Mouse (Mus musculus) spleen, adult 18-20 months (tissue): ENCODE results near the gene Hs3st3a1.
A peak's percentile ranks its signal among the peaks of the same experiment; 100 is the strongest.

Experiments used
- DNase-seq, 2 experiments: peaks; one replicate each; pipeline ENCODE4 v3.0.0; 2022; ENCODE audit warnings: mixed read lengths in 2 of 2

The Hs3st3a1 gene

GRCm38 (mm10) chr11:64434611-64435545, at the start of gene Hs3st3a1:
TSS of gene Hs3st3a1 (plus strand) at chr11:64435332.
- peak; percentile 11 to 25 for DNase-seq

DNA sequence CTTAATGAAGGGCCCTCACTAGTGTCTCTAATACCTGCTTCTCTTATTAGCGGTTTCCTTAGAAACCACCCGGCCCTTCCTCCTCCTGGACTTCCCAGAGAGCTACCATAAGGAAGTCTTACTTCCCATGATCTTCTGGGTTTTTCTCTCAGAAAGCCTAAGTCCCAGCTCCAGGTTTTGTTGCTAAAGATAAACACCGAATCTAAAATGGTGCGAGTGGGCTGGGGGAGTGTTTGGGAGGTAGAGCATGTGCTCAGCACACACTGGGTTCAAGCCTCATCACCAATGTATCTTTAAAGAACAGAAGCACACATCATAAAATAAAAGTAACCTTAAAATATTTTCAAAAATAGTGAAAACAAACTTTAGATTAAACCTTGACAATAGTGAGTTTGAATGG, 48.8 kb upstream of the Hs3st3a1 start:
- DNase-seq, result no peak

GRCm38 (mm10) chr11:64396331-64396881, 38.7 kb upstream of the Hs3st3a1 start:
- DNase-seq, result no peak

DNA sequence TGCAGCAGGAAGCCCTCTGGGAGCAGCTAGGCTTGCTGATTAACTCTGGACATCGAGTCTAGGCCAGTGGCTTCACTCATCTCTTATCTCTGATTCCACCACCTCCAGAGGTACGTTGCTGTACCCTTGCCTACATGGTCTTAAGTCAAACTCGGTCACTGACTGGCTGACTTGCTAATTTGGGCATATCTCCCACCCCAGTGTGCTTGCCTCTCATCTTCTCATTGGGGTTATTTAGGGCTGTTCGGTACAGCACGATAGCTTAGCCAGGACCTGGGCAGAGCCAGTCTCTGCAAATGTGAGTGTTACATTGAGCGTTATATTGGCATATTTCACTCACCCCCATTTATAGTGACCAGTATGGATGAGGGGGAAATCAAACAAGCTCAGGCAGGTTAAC, 38.2 kb upstream of the Hs3st3a1 start:
- no peak for DNase-seq

DNA sequence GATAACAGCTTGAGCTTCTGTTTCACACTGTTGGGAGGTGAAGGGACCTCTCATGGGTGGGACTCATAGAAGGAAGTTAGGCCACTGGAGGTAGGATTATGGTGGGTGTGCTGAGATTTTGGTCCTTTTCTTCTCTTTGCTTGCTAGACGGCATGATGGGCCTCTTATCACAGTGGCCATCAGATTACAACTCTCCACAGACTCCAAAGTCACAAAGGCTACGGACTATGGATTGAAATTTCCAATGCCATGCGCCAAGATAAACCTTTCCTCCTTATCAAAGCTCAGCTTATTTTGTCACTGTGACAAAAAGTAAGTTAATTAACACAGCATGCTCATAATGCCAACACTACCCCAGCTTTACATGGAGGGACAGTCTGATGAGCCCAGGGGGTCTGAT, 37.5 kb upstream of the Hs3st3a1 start:
- no peak for DNase-seq

DNA sequence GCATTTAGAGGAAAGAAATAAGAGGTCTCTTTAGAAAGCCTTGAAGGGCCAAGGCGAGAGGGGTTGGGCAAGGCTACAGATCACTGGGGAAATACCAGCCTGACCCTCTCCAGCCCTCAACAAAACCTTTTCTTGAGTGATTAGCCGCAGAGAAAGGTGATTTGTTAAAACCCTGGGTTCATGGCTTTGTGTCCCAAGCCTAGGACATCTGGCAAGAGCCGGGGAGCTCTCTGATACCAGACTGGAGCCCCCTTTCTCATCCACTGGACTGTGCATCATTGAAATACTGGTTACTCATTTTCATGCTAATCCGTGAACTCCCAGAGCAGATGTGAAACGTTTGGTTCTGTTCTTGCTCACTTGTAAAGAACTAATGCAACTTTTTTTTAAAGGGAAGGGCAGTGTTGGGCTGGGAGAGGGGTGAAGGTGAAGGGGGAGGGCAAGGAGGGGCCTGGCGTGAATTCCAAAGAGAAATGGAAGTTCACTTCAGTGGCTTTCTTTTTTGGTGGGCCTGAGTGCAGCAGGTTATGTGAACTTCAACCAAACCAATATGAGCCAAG, 34.5 kb upstream of the Hs3st3a1 start:
- no peak for DNase-seq

DNA sequence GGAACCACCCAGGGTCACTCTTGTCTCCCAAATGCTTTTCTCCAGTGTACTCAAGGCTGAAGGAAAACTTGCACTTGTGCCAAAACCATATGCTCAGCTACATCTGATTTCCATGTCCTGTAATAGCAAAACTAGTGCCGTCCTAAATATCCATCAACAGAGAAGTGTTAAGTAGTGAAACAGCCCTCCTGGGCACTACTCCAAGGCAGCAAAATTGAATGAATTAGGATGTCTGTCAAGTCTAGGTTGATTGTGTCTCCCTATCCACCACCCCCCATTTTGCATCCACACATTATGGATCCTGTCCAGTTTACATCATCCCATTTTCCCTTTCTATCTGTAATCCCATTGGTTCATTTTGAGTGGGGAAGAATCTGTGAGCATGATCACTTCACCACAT, 16.2 kb upstream of the Hs3st3a1 start:
- no peak for DNase-seq

DNA sequence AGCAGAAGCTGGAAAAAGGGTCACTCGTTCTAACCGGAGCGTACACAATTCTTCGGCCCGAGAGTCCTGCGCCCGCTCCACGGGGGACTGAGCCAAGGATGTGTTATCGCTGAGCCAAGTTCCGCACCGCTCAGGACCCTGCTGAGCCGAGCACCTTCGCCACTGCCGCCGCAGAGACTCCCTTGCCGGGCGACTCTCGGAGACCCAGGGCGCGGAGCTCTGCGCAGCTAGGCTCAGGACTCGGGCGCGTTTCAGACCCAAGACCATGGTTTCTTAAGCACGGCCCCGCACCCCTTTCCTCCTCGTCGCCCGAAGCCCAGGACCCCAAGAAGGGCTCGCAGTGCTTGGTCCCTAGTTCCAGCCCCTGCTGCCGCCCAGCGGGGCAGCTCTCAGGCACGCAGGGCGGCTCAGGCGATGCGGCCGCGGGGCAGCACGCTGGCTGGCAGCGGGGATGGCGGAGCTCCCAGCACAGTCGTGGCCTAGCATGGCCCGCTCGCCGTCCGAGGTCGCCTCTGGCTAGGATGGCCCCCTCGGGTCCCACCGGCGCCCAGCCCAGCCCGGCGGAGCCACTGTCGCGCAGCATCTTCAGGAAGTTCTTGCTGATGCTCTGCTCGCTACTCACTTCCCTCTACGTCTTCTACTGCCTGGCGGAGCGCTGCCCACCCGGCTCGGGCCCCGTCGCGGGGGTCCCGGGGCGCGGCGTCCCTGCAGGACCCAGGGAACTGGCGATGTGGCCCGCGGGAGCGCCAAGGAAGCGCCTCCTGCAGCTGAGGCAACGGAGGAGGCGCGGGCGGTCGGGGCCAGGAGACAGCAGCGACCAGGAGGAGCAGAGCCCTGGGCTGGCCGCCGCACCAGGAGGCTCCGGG, 647 bp downstream of the Hs3st3a1 start:
- peak in 1 of 2 experiments; percentile 5 for DNase-seq

DNA sequence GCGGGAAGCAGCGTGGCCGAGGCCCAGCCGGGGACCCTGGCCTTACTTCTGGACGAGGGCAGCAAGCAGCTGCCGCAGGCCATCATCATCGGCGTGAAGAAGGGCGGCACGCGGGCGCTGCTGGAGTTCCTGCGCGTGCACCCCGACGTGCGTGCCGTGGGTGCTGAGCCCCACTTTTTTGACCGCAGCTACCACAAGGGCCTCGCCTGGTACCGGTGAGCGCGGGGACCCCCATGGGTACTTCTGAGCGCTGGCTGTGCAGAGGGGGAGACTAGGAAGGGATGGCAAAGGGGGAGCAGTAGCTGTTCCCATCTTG, 1.2 kb downstream of the Hs3st3a1 start, which contains the start of gene F930015N05Rik:
TSS of gene F930015N05Rik (minus strand) at position 242 of the 316 bp plus-strand sequence.
- DNase-seq, result no peak

- no peak for DNase-seq
Measured at GRCm38 (mm10) chr11:64436791-64437298, 1.7 kb downstream of the Hs3st3a1 start.

GRCm38 (mm10) chr11:64437721-64438120, 2.6 kb downstream of the Hs3st3a1 start:
- no peak for DNase-seq

- no peak for DNase-seq
Measured at GRCm38 (mm10) chr11:64438909-64439308, 3.8 kb downstream of the Hs3st3a1 start.

DNA sequence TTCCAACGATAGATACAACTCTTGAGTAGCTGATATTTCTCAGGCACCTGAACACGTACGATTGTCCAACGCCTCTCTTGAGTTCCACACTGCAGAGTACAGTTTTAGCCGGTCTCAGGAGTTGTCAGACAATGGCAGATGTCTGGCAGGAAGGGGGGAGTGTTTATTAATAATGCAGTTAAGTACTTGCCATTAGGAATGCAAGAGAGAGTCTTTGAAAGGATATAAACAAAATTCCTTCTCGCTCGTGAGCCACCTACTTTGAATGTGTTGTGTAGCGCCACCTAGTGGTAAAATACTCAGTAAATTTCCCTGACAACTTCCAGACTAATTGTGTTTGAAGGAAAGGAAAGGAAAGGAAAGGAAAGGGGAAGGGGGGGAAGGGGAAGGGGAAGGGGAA, 7.0 kb downstream of the Hs3st3a1 start:
- DNase-seq, result no peak

DNA sequence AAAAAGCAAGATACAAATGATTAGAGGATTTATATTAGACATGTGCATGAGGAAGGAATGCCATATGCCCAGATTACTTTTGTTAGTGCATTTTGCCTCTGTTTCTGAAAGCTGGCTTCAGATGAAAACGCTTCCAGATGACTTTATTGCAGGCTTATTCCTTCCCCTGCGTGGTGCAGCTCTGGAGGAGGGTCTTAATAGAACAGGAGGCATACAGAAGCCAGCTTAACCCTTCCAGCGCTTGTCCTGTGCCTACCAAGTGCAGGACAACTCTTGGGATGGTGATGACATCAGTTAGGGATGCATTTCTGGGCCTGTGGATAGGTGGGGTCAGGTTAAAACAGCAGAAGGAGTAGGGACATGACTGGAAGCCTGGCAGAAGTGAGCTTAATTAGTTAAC, 7.6 kb downstream of the Hs3st3a1 start:
- no peak for DNase-seq

- DNase-seq, result no peak
Measured at GRCm38 (mm10) chr11:64445227-64445626, 10.1 kb downstream of the Hs3st3a1 start.

DNA sequence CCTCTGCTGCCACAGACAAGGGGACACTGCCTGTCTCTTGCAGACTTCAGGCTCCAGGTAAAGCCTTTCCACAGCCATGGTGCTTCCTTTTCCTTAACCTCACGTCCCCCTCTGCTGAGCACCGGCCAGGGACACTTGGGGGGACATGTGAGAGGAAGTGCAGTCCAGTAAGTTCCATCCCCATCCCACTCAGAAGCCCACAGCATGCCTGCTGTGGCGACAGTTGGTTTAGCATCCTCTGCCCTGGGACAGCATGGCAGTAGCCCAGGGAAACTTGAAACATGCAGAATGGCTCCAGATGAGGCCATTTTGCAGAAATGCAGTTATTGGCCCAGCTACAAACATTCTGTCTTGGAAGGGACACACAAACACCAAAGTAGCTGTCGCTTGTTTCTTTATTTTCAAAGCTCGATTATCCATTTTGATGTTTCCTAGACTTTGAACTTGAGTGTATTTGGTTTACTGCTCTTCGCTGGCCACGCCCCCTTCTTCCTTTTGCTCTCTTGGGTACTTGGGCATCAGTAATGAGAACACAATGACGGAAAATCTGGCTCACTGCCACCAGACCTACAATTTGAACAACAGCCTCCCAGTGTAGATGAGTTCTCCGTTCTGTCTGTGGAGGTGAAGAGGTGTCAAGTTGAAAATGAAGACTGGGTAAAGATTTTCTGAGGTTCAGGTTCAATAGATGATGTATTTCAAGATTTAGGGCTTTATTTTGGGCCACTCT, 13.6 kb downstream of the Hs3st3a1 start:
- DNase-seq, result no peak

DNA sequence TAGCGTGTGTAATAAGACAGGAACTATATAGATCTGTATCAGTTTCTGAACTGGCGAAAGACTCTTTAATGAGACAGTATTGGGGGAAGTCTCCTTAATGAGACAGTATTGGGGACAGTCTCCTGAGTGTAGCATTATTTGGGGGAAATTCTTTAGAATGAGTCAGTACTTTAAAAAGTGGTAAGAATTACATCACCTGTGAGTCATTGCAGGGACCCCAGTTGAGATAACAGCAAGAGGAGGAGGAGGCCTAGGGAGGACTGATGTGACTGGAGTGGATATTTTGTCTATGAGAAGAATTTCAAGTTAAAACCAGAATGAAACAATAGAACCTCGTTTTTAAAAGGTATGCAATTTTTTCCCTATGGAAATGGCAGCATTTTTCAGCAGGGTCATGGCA, 26.6 kb downstream of the Hs3st3a1 start:
- DNase-seq, result no peak

- DNase-seq, result no peak
Measured at GRCm38 (mm10) chr11:64468737-64469136, 33.6 kb downstream of the Hs3st3a1 start.

DNA sequence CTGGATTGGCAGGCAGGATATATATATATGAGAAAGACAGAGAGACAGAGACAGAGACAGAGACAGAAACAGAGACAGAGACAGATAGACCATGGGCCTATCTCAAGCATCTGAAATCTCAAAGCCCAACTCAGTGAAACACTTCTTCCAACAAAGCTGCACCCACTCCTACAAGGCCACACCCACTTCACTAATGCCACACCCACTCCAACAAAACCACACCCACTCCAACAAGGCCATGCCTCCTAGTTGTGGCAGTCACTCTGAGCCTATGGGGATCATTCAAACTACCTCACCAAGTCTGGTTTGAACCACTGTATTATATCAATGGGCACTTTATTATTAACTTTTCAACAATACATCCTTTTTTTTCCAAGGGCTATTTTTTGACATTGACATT, 35.6 kb downstream of the Hs3st3a1 start:
- DNase-seq, result no peak

DNA sequence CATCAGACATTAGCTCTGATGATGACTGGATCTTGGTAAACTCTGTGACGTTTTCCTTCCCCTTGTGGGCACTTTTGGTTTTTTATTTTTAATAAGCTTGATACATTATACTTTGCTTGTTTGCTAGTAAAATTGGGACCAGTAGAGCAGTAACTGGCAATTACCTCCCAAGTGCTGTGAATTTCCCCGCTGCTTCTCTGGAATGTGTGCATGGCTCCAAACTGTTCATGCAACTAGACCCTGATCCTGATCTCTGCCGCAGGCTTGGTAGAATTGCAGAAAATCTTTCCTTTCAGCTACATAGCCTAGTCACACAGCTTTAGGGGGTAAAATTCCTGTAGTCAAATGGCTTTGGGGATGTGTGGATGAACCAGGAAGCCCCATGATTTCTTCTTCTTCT, 38.5 kb downstream of the Hs3st3a1 start:
- DNase-seq, result no peak

DNA sequence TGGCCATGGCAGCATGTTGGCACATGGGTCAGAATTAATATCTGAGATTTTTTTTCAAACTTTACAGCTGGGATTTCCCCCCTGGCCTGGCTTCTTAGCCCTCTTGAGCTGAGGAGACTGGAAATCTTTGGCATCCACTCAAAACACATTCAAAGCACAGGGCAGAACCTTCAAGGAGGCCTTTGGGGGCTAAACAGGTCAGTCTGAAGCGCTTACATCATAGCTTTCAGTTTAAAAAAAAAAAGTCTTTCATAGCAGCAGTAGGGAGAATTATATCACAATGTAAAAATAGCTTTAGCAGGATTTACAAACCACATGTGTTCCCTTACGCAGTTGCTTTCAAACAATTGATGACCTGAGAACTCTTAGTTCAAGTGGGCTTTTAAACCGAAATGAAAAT, 46.3 kb downstream of the Hs3st3a1 start:
- no peak for DNase-seq
